Mouse (Mus musculus) lung, adult 2 months (tissue): ENCODE measurements around the gene Acot2.

Experiments used
- CTCF ChIP-seq: fragments of 200-500 bp; IDR thresholded peaks from 2 replicates; pipeline ENCODE4 v1.5.1; 2011; ENCODE audit warnings: mild to moderate bottlenecking, low read length, control low read depth; ENCODE audit not compliant: insufficient read depth
- POLR2A ChIP-seq: fragments of 200-500 bp; IDR thresholded peaks from 2 replicates; pipeline ENCODE4 v1.6.1; 2011; ENCODE audit warnings: low read depth, mild to moderate bottlenecking, control low read depth, low read length, borderline replicate concordance; ENCODE audit errors: extremely low read depth

- TF ChIP-seq POLR2A = no peak
- TF ChIP-seq CTCF = no peak
Measured at GRCm38 (mm10) chr12:83940031-83940430, 47.6 kb upstream of the Acot2 start.
